In the genomic region with DNA sequence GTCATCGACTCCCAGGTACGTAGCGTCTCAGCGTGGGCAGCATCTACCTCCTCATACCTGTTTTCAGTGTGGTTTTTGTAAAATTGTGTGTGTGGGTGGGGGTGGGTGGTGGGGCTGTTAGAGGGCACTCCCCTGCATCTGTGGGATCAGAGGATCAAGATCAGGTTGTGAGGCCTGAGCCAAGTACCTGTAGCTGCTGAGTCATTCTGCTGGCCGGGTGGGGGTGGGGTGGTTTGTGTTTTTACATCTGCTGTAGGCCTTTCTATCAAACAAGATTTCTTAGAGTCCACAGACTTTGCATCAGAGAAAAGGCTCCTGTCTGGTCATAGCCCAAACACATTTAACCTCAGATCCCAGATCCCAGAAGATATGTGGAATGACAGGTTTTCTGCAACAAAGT, we compare ENCODE assay signal across 26 mouse cellular contexts. TPM values are rescaled to one million over a fixed set of nuclear protein-coding genes. Genes with fewer than 3 reads are reported as not detected.
"Had no signal": no experiment of that assay in that cellular context is flagged by ENCODE, and none has a peak within 500 bp of the region (broad histone marks: within the 10 kb centered on the region; RNA-seq: fewer than 3 reads in every experiment).

No protein-coding gene starts in this region.

- H3K36me3 ChIP-seq: kidney, embryonic 15.5 days; limb, embryonic 12.5 days; liver, embryonic 13.5 days; liver, embryonic 15.5 days had no signal

- H3K27me3 ChIP-seq: heart, embryonic 12.5 days; hindbrain, embryonic 12.5 days; kidney, embryonic 15.5 days; limb, embryonic 12.5 days had no signal

- DNase-seq: gastrocnemius, postnatal 10 days; gastrocnemius, postnatal 25 days; heart, adult 18-20 months; heart, postnatal 10 days; heart, postnatal 4 days; kidney, adult 11 months; kidney, adult 2 months; kidney, adult 9 months; kidney, postnatal 14 days; kidney, postnatal 36 days; layer of hippocampus, adult 9-11 months; layer of hippocampus, postnatal 36 days; liver, embryonic 13.5 days had no signal

- ATAC-seq: hindbrain, embryonic 16.5 days; intestine, embryonic 16.5 days had no signal

- H3K4me3 ChIP-seq: heart, embryonic 10.5 days; heart, embryonic 12.5 days; hindbrain, embryonic 10.5 days; hindbrain, embryonic 12.5 days; kidney, embryonic 15.5 days; limb, embryonic 10.5 days; limb, embryonic 12.5 days; liver, embryonic 13.5 days; liver, embryonic 15.5 days had no signal

- H3K9me3 ChIP-seq: heart, embryonic 10.5 days; heart, embryonic 12.5 days; hindbrain, embryonic 10.5 days; hindbrain, embryonic 12.5 days; kidney, embryonic 15.5 days; limb, embryonic 10.5 days; limb, embryonic 12.5 days; liver, embryonic 13.5 days; liver, embryonic 15.5 days had no signal

- H3K4me1 ChIP-seq: hindbrain, embryonic 10.5 days; hindbrain, embryonic 12.5 days; kidney, embryonic 15.5 days; limb, embryonic 12.5 days had no signal

- H3K27ac ChIP-seq: heart, embryonic 10.5 days; hindbrain, embryonic 10.5 days; hindbrain, embryonic 12.5 days; hindbrain, embryonic 14.5 days; kidney, embryonic 15.5 days; kidney, postnatal 0 days; limb, embryonic 10.5 days; limb, embryonic 12.5 days; liver, embryonic 13.5 days; liver, embryonic 15.5 days had no signal

RNA-seq across cellular contexts. Expression of a gene that starts 13.2 kb away (rescaled TPM):
- total RNA-seq: granulocyte monocyte progenitor cell, adult 5-6 weeks had no signal
